Comparison of ENCODE assay signal across 9 mouse cellular contexts in the genomic region with DNA sequence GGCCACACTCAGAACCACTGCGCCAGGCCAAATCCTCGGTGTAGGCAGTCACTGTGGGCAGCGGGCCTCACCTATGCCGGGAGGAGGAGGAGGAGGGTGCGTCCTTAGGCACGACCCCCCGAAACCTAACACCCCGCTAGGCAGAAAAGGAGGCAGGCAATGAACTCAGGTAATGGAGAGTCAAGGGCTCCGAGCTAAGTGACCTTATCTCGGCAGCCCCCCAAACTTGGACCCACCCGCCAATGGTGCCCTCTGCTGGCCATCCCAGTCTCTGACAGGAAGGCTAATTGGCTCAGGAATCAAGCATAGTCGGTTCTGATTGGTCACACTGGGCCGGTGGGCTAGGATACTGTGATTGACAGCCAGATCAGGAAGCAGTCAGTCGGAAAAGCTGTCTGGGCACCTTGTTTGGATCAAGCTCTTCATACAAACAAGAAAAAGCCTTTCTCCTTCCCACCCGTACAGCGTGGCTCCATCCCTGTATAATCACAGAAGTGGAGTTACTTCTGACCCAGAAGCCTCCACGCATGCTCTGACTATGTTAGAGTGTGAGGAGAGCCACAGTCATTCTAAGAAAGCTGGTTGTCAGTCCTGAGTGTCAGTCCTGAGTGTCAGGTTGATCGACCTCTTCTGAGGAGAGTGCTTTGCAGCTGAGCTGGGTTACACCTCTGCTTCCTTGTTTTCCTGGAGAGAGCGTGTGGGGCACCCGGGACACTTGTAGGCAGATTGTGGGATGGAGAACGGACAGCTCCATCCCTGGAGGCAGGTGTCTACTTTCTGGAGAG. TPM values are rescaled to one million over a fixed set of nuclear protein-coding genes. Genes with fewer than 3 reads are reported as not detected.
DNase-seq lines count a peak whose midpoint lies in the region; ATAC-seq and TF ChIP-seq lines count a peak whose summit lies in the region.
"Had no signal": no experiment of that assay in that cellular context is flagged by ENCODE, and none has a peak within 500 bp of the region (broad histone marks: within the 10 kb centered on the region; RNA-seq: fewer than 3 reads in every experiment).

No protein-coding gene starts in this region.

- H3K27me3 ChIP-seq in heart, adult 2 months (ENCODE audit: control insufficient read depth, insufficient read depth, low read length) = no peaks in the 10 kb centered on the region
- H3K27me3 ChIP-seq in midbrain, embryonic 16.5 days (ENCODE audit: control insufficient read depth, insufficient read depth, low read depth, low read length) = no peaks in the 10 kb centered on the region
- H3K27me3 ChIP-seq: Patski had no signal

- TF ChIP-seq POLR2A in heart, adult 2 months (IDR thresholded peaks at IDR 0.05; ENCODE audit: insufficient read depth, low read depth, low read length) = no peak; the same call in 1 of the 2 replicates

- peak; percentile 80 for ATAC-seq in midbrain, embryonic 16.5 days
- ATAC-seq: Patski had no signal

- peak; percentile 80 to 82 for DNase-seq in right cerebral cortex, postnatal 10 days (ENCODE audit: low spot score in 2 of 2)
- DNase-seq in right cerebral cortex, adult 18-20 months = no peak
- peak; percentile 87 for DNase-seq in embryo, embryonic 11 days
- DNase-seq in heart, adult 2 months = peak; percentile 81 to 82
- DNase-seq in kidney, adult 18-20 months = peak; percentile 68
- peak; percentile 73 for DNase-seq in liver
- DNase-seq in thymus, postnatal 4 days = peak; percentile 89

- no peaks in the 10 kb centered on the region for H3K36me3 ChIP-seq in heart, adult 2 months (ENCODE audit: control insufficient read depth, insufficient read depth, low read length)
- no peaks in the 10 kb centered on the region for H3K36me3 ChIP-seq in midbrain, embryonic 16.5 days (ENCODE audit: control insufficient read depth, insufficient read depth, low read length)

- H3K4me2 ChIP-seq in midbrain, embryonic 16.5 days (ENCODE audit: low read length) = peak overlapping the region; percentile 47

- H3K9me3 ChIP-seq in midbrain, embryonic 16.5 days (replicated peaks; ENCODE audit: control insufficient read depth, low read length, poor library complexity, severe bottlenecking) = no peaks in the 10 kb centered on the region

- H3K4me1 ChIP-seq in heart, adult 2 months (ENCODE audit: control insufficient read depth, insufficient read depth, low read length) = peaks cover 2% of the 10 kb centered on the region; the same call in 1 of the 2 replicates
- peaks cover 4% of the 10 kb centered on the region for H3K4me1 ChIP-seq in midbrain, embryonic 16.5 days (ENCODE audit: control insufficient read depth, insufficient read depth, low read length)

- TF ChIP-seq CTCF in heart, adult 2 months (IDR thresholded peaks at IDR 0.05) = peak; percentile 93

- peak overlapping the region; percentile 58 for H3K27ac ChIP-seq in heart, adult 2 months
- peak overlapping the region; percentile 24; the same call in 1 of the 2 replicates for H3K27ac ChIP-seq in midbrain, embryonic 16.5 days (ENCODE audit: low read length)

- intact Hi-C loops in heart, adult 2 months (cut with DNase I) = loop anchor here (2.0 to 5.0 kb wide), 3 partner anchors 15 to 138 kb away; no protein-coding TSS in a partner anchor

- peak overlapping the region; percentile 62 for H3K9ac ChIP-seq in heart, adult 2 months (ENCODE audit: low read depth, low read length)
- H3K9ac ChIP-seq in midbrain, embryonic 16.5 days (ENCODE audit: low read depth, low read length) = peak overlapping the region; percentile 15; the same call in 1 of the 2 replicates

- 21% methylated on average over 21 of the region's 21 CpGs for WGBS in heart, adult 2 months
- 16% methylated on average over 21 of the region's 21 CpGs for WGBS in midbrain, embryonic 16.5 days

- no peaks in the 10 kb centered on the region for H3K79me2 ChIP-seq in heart, adult 2 months (replicated peaks; ENCODE audit: control insufficient read depth, insufficient read depth, low read length)

- peak overlapping the region; percentile 44 for H3K4me3 ChIP-seq in heart, adult 2 months
- peak overlapping the region; percentile 7; the same call in 1 of the 2 replicates for H3K4me3 ChIP-seq in midbrain, embryonic 16.5 days (ENCODE audit: low read depth, low read length)

- peak; percentile 77; the same call in 1 of the 2 replicates for TF ChIP-seq EP300 in heart, adult 2 months (IDR thresholded peaks at IDR 0.05; ENCODE audit: insufficient read depth, low read depth, low read length)

RNA-seq across cellular contexts. Expression of a gene that starts 18.3 kb away (rescaled TPM):
- 10 to 100 TPM; 83.1 to 89.6 TPM for total RNA-seq in heart, adult 2 months (2021)
- polyA plus RNA-seq in heart, adult 2 months (2012; rRNA removed) = 84.5 and 128 TPM in 2 replicates
- 118 TPM in 2 replicates for polyA plus RNA-seq in midbrain, embryonic 16.5 days (2015; fragmentation: Nextera tagmentation; extraction: Ambion mirVana)
